Mouse (Mus musculus): ENCODE data around the gene Mcub. TPM values are rescaled to one million over a fixed set of nuclear protein-coding genes. Genes with fewer than 3 reads are reported as not detected.

Gene Mcub
- polyA plus RNA-seq, 1 experiment from 2014 or later, result 2.8 TPM

- DNase-seq (ENCODE audit: low spot score, missing footprints) (peak; percentile 99), ATAC-seq (ENCODE audit: low FRiP score) (peak; percentile 94)
- Histone ChIP-seq H3K4me2 (peak within 1 kb of the TSS; percentile 81), H3K9ac (ENCODE audit: low read length) (peak within 1 kb of the TSS; percentile 71), H3K4me3 (ENCODE audit: low read depth, low read length) (peak within 1 kb of the TSS; percentile 68), H3K27me3 (ENCODE audit: control insufficient read depth, insufficient read depth, low read length) (no peaks in the 10 kb centered on the region), H3K36me3 (ENCODE audit: control insufficient read depth, insufficient read depth, low read length) (no peaks in the 10 kb centered on the region), H3K4me1 (ENCODE audit: control insufficient read depth, insufficient read depth, low read length) (peaks cover 4% of the 10 kb centered on the region; the same call in 1 of the 2 replicates), H3K27ac (ENCODE audit: low read depth, low read length) (peak within 1 kb of the TSS; percentile 67; the same call in 1 of the 2 replicates), H3K9me3 (ENCODE audit: control insufficient read depth, low read length) (no peaks in the 10 kb centered on the region)
- 1% methylated on average over 58 of the region's 66 CpGs for WGBS
Measured at GRCm38 (mm10) chr3:129878405-129879021, 91.5 kb downstream of the Mcub start, which contains the start of gene Pla2g12a. Gene Pla2g12a (plus strand): TSS chr3:129878606.

GRCm38 (mm10) chr3:129877327-129877726 is 92.7 kb downstream of the Mcub start:
- H3K9me3 ChIP-seq (ENCODE audit: control insufficient read depth, low read length), result no peaks in the 10 kb centered on the region
- no peak for DNase-seq (ENCODE audit: low spot score, missing footprints)
- WGBS, result 90% methylated on average over 10 of the region's 10 CpGs
- no peak for ATAC-seq (ENCODE audit: low FRiP score)
- no peaks in the 10 kb centered on the region for H3K36me3 ChIP-seq (ENCODE audit: control insufficient read depth, insufficient read depth, low read length)
- H3K4me3 ChIP-seq (ENCODE audit: low read depth, low read length), result no peak overlapping the region
- no peak overlapping the region for H3K4me2 ChIP-seq
- no peak overlapping the region for H3K9ac ChIP-seq (ENCODE audit: low read length)
- H3K27ac ChIP-seq (ENCODE audit: low read depth, low read length), result no peak overlapping the region
- H3K4me1 ChIP-seq (ENCODE audit: control insufficient read depth, insufficient read depth, low read length), result peaks cover 4% of the 10 kb centered on the region; the same call in 1 of the 2 replicates
- no peaks in the 10 kb centered on the region for H3K27me3 ChIP-seq (ENCODE audit: control insufficient read depth, insufficient read depth, low read length)

Other genes starting within 250 kb of the Mcub start
- gene Egf, start 214.9 kb downstream of the Mcub start, polyA plus RNA-seq (2014; fragmentation: Nextera tagmentation; extraction: Ambion mirVana), result 1.1 TPM in 2 replicates
- gene Lrit3, start 166.2 kb downstream of the Mcub start, polyA plus RNA-seq (2014; fragmentation: Nextera tagmentation; extraction: Ambion mirVana), result not detected in 2 replicates
- 0.12 TPM in 1 of 2 replicates, not detected in the other for gene Rrh, start 147.6 kb downstream of the Mcub start, polyA plus RNA-seq (2014; fragmentation: Nextera tagmentation; extraction: Ambion mirVana)
- 43.5 and 51.4 TPM in 2 replicates for gene Gar1, start 138.8 kb downstream of the Mcub start, polyA plus RNA-seq (2014; fragmentation: Nextera tagmentation; extraction: Ambion mirVana)
- gene Cfi, start 134.3 kb downstream of the Mcub start, polyA plus RNA-seq (2014; fragmentation: Nextera tagmentation; extraction: Ambion mirVana), result 0.40 and 0.44 TPM in 2 replicates
- gene Pla2g12a, start 91.6 kb downstream of the Mcub start, polyA plus RNA-seq (2014; fragmentation: Nextera tagmentation; extraction: Ambion mirVana), result 27.6 and 27.9 TPM in 2 replicates
- 63.2 and 69.8 TPM in 2 replicates for gene Casp6, start 68.8 kb downstream of the Mcub start, polyA plus RNA-seq (2014; fragmentation: Nextera tagmentation; extraction: Ambion mirVana)
- gene Sec24b, start 91.3 kb upstream of the Mcub start, polyA plus RNA-seq (2014; fragmentation: Nextera tagmentation; extraction: Ambion mirVana), result 25.6 and 27.0 TPM in 2 replicates
- gene Col25a1, start 161.3 kb upstream of the Mcub start, polyA plus RNA-seq (2014; fragmentation: Nextera tagmentation; extraction: Ambion mirVana), result 3.0 and 3.5 TPM in 2 replicates